Mouse (Mus musculus) kidney, postnatal 0 days (tissue): ENCODE data around the gene Bcl6. TPM values are rescaled to one million over a fixed set of nuclear protein-coding genes. Genes with fewer than 3 reads are reported as not detected.

Experiments
- ATAC-seq: fragments of 200-750 bp; cut with Nextera tagmentation; replicated peaks from 2 replicates; pipeline ENCODE4 v1.8.0; 2017; ENCODE audit warnings: low read depth, moderate number of reproducible peaks, moderate TSS enrichment, moderate library complexity; ENCODE audit not compliant: low FRiP score
- DNase-seq: peaks from one replicate; pipeline ENCODE4 v3.0.0-alpha.2; 2016; ENCODE audit warnings: low spot score
- H3K27ac ChIP-seq: fragments of 300-500 bp; sonication (generic); 2 replicates; pipeline ENCODE4 v1.5.1; 2014; ENCODE audit warnings: mild to moderate bottlenecking
- H3K27me3 ChIP-seq: fragments of 300-500 bp; sonication (generic); 2 replicates; pipeline ENCODE4 v1.6.1; 2014; ENCODE audit warnings: low read length, mixed read lengths; ENCODE audit not compliant: insufficient read depth
- H3K36me3 ChIP-seq: fragments of 300-500 bp; sonication (generic); 2 replicates; pipeline ENCODE4 v1.6.1; 2014; ENCODE audit warnings: low read length, mixed read lengths; ENCODE audit not compliant: insufficient read depth
- H3K4me1 ChIP-seq: fragments of 300-500 bp; sonication (generic); replicated peaks from 2 replicates; pipeline ENCODE4 v1.6.1; 2014; ENCODE audit warnings: antibody characterized with exemption, low read length, mixed read lengths; ENCODE audit not compliant: insufficient read depth
- H3K4me2 ChIP-seq: fragments of 300-500 bp; sonication (generic); 2 replicates; pipeline ENCODE4 v1.6.1; 2014; ENCODE audit warnings: mild to moderate bottlenecking, low read length, moderate library complexity, mixed read lengths
- H3K4me3 ChIP-seq: fragments of 300-500 bp; sonication (generic); replicated peaks from 2 replicates; pipeline ENCODE4 v1.5.1; 2014; ENCODE audit warnings: low read depth, low read length
- H3K9ac ChIP-seq: fragments of 300-500 bp; sonication (generic); 2 replicates; pipeline ENCODE4 v1.6.1; 2014; ENCODE audit warnings: low read depth, low read length
- H3K9me3 ChIP-seq: fragments of 300-500 bp; sonication (generic); replicated peaks from 2 replicates; pipeline ENCODE4 v1.6.1; 2016; ENCODE audit warnings: low read length, inconsistent platforms, mixed read lengths
- CTCF ChIP-seq: IDR thresholded peaks from 2 replicates; pipeline ENCODE4 v1.5.1; 2016; ENCODE audit warnings: antibody characterized with exemption, low read depth, mild to moderate bottlenecking, moderate library complexity
- WGBS: fragments of 180-500 bp; shearing (Covaris S2); extraction: QIAGEN DNeasy Blood & Tissue Kit; methylation state at CpG from one replicate; pipeline ENCODE4 v1.1.7; 2014; 5-methylcytosine and 5-hydroxymethylcytosine counted together
- polyA plus RNA-seq: library from polyadenylated mRNA; unstranded; fragments of >200 nt; fragmentation: Nextera tagmentation; extraction: Ambion mirVana; gene quantifications from 2 replicates; pipeline ENCODE4 v1.2.1, GENCODE M21; 2015

The Bcl6 gene
- polyA plus RNA-seq, 1 experiment from 2014 or later: 0.80 TPM

DNA sequence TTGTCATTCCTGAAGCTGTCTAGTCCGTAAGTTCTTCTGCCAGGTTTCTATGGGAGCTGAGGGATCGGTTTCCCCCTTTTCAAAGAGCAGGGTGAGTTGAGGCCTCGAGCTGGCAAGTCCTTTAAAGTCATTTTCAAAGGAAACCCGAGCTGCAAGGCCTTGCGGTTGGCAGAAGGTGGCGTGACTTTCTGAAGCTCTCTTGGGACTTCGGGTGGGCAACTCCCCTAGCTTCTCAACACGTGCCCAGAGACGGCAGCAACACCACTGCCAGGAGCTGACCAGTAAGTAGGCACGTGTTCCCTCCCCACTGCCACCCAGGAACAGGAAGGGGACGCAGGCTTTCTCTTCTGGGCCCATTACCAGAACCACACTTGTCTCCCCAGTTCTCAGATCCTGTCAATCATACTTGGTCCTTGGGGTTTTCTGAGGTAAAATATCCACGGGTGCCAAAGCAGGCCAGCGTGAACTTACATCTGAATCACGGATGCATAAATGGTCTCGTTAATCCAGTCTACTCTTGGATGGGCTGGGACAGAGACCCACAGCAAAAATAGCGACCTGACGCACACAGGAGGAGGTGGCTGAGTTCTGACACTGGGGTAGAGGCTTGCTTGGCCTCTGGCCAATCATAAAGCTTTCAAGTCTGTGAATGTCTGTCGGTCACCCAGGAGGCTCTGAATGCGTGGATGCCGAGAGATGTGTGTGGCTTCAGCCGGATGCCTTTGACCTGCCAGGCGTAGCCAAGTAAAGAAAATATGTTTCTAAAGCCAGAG, 24.6 kb downstream of the Bcl6 start:
- DNase-seq: peak; percentile 6
- no peaks in the 10 kb centered on the region for H3K27me3 ChIP-seq
- no peaks in the 10 kb centered on the region for H3K4me1 ChIP-seq
- no peak; the same call in 1 of the 2 replicates for ATAC-seq
- no peak overlapping the region for H3K27ac ChIP-seq
- no peaks in the 10 kb centered on the region for H3K9me3 ChIP-seq
- TF ChIP-seq CTCF: no peak
- 44% methylated on average over 22 of the region's 22 CpGs for WGBS
- H3K4me3 ChIP-seq: no peak overlapping the region
- no peaks in the 10 kb centered on the region for H3K36me3 ChIP-seq
- no peak overlapping the region for H3K4me2 ChIP-seq
- no peak overlapping the region for H3K9ac ChIP-seq

DNA sequence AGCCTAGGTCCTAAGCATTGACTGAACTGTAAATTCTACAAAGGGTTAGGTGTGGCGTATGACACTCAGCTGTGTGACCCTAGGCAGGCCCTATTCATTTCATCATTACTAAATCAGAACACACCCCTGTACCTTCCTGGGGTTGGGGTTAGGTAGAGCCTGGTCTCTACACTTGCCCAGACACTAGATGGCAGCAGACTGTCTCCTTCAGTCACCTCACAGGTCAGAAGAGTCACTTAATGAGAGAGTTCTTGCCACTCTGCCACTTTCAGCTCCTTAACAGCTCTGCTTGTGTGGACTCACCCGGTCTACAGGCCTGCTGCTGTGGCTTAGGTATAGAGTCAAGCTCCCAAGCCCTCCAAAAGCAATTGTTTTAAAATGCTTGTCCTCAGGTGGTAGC, 26.3 kb downstream of the Bcl6 start:
- no peaks in the 10 kb centered on the region for H3K36me3 ChIP-seq
- DNase-seq: no peak
- H3K9ac ChIP-seq: no peak overlapping the region
- no peaks in the 10 kb centered on the region for H3K4me1 ChIP-seq
- no peaks in the 10 kb centered on the region for H3K27me3 ChIP-seq
- H3K4me2 ChIP-seq: no peak overlapping the region
- no peak overlapping the region for H3K4me3 ChIP-seq
- no peak overlapping the region for H3K27ac ChIP-seq
- 89% methylated on average over 2 of the region's 2 CpGs for WGBS
- H3K9me3 ChIP-seq: no peaks in the 10 kb centered on the region
- ATAC-seq: no peak
- peak; percentile 48 for TF ChIP-seq CTCF

DNA sequence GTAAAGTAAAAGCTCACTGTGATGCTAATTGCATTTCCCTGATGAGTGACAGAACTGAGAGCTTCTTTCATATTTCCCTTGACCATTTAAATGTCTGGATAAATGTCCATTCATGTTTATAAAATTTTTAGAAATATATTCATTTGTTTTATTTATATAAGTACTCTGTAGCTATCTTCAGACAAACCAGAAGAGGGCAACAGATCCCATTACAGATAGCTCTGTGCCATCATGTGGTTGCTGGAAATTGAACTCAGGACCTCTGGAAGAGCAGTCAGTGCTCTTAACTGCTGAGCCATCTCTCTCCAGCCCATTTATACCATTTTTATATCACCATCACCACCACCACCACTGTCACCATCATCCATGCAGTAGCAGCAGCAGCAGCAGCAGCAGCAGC, 29.7 kb downstream of the Bcl6 start:
- Histone ChIP-seq H3K4me1 (no peaks in the 10 kb centered on the region), H3K9me3 (no peaks in the 10 kb centered on the region), H3K27me3 (no peaks in the 10 kb centered on the region), H3K9ac (no peak overlapping the region), H3K36me3 (no peaks in the 10 kb centered on the region), H3K4me2 (no peak overlapping the region), H3K27ac (no peak overlapping the region), H3K4me3 (no peak overlapping the region)
- DNase-seq (no peak), ATAC-seq (no peak)
- no peak; the same call in 1 of the 2 replicates for TF ChIP-seq CTCF

DNA sequence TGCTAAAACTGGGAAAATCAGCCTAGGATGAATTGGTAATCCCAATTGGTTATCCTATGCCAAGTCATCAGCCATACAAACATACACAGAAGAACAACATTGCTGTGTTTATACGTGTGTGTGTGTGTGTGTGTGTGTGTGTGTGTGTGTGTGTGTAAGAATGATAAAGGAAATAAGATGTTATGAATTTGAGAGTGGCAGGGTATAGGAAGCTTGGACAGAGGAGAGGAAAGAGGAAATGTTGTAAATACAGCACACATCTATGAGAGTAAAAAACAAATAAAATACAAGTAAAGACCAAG, 34.7 kb downstream of the Bcl6 start:
- Histone ChIP-seq H3K27ac (no peak overlapping the region), H3K4me2 (no peak overlapping the region), H3K9ac (no peak overlapping the region), H3K9me3 (no peaks in the 10 kb centered on the region), H3K4me3 (no peak overlapping the region), H3K4me1 (no peaks in the 10 kb centered on the region), H3K36me3 (no peaks in the 10 kb centered on the region), H3K27me3 (no peaks in the 10 kb centered on the region)
- ATAC-seq: no peak; the same call in 1 of the 2 replicates
- no peak for DNase-seq
- 4% methylated on average over 1 of the region's 1 CpGs for WGBS
- TF ChIP-seq CTCF: no peak

DNA sequence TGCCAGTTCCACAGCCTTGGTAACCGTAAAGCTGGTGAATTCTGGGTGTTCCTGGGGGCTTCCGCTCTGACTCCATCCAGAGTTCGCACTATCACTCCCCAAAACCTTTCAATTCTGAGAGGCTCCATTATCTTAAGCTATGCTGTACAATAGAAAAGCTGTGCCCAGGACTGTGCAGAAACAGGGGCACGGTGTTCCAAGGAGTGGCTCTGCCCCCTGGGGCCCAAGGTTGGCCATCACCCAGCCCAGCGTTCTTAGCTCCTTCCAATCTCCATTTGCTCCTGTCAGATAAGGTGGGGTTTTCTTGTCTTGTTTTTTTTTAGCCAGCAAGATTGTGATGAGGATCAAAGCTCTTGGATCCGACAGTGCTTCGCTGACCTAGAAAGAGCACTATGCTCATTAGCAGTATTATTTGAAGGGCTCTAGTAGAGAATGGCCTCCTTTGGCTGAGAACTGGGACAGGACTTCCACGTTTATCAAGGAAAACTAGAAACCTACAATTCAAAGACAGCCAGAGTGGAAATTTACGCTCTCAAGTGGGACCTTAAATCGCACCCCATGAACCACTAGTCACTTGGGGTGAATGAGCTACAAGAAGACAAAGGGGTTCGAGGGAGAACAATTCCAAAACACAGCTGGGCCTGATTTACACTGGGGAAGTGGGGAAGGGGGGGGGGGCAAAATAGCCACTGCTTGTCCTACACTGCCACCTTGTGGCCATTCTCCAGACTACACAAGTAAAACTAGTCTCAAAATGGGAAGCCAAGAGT, 35.3 kb downstream of the Bcl6 start:
- Histone ChIP-seq H3K4me3 (no peak overlapping the region), H3K27me3 (no peaks in the 10 kb centered on the region), H3K9me3 (no peaks in the 10 kb centered on the region), H3K4me1 (no peaks in the 10 kb centered on the region), H3K4me2 (no peak overlapping the region), H3K27ac (no peak overlapping the region), H3K36me3 (no peaks in the 10 kb centered on the region), H3K9ac (no peak overlapping the region)
- DNase-seq (peak; percentile 70), ATAC-seq (no peak)
- WGBS: 47% methylated on average over 11 of the region's 11 CpGs
- peak; percentile 74 for TF ChIP-seq CTCF

DNA sequence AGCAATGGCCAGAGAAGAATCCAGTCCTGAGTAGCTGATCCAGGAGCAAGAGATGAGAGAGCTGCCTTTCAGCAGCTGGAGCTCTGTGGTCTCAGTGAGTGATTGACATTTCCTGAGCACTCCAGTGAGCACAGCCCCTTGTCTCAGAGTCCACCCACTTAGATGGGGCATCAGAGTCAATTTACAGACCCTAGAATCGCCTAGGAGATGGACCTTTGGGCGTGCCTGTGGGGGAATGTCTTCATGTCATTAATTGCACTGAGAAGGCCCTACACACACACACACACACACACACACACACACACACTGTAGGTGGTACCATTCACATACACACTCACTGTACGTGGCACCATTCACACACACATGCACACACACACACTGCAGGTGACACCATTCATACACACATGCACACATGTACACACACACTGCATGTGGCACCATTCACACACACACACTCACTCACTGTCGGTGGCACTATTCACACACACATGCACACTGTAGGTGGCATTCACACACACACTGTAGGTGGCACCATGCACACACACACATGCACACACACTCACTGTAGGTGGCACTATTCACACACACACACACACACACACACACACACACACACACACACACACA, 36.4 kb downstream of the Bcl6 start:
- no peak for TF ChIP-seq CTCF
- Histone ChIP-seq H3K4me2 (no peak overlapping the region), H3K9me3 (no peaks in the 10 kb centered on the region), H3K27me3 (no peaks in the 10 kb centered on the region), H3K9ac (no peak overlapping the region), H3K27ac (no peak overlapping the region), H3K4me1 (no peaks in the 10 kb centered on the region), H3K36me3 (no peaks in the 10 kb centered on the region), H3K4me3 (no peak overlapping the region)
- 68% methylated on average over 4 of the region's 4 CpGs for whole genome bisulfite sequencing
- peak; percentile 40; the same call in 1 of the 2 replicates for ATAC-seq
- DNase-seq: no peak
